Mouse (Mus musculus) forebrain, postnatal 0 days (tissue): ENCODE results near the gene Zfp420. TPM values are rescaled to one million over a fixed set of nuclear protein-coding genes. Genes with fewer than 3 reads are reported as not detected.
"Not testable (repeated sequence)": the region's sequence is repeated elsewhere in the genome, so short reads cannot be mapped to it uniquely, and the experiment has no call there.

Experiments used
- ATAC-seq: fragments of 200-750 bp; cut with Nextera tagmentation; 2 replicates; pipeline ENCODE4 v1.8.0; 2017; ENCODE audit warnings: mild to moderate bottlenecking, moderate library complexity
- DNase-seq: peaks from one replicate; pipeline ENCODE4 v3.0.0-alpha.2; 2015
- H3K27ac ChIP-seq: fragments of 300-500 bp; sonication (generic); 2 replicates; pipeline ENCODE4 v1.5.1; 2014; ENCODE audit warnings: low read depth, mild to moderate bottlenecking, antibody characterized with exemption, low read length, moderate library complexity, mixed read lengths
- H3K27me3 ChIP-seq: fragments of 300-500 bp; sonication (generic); 2 replicates; pipeline ENCODE4 v1.6.1; 2014; ENCODE audit warnings: mild to moderate bottlenecking, low read length, mixed read lengths; ENCODE audit not compliant: insufficient read depth
- H3K36me3 ChIP-seq: fragments of 300-500 bp; sonication (generic); 2 replicates; pipeline ENCODE4 v1.6.1; 2014; ENCODE audit warnings: mild to moderate bottlenecking, moderate library complexity; ENCODE audit not compliant: insufficient read depth
- H3K4me1 ChIP-seq: fragments of 300-500 bp; sonication (generic); 2 replicates; pipeline ENCODE4 v1.6.1; 2014; ENCODE audit warnings: antibody characterized with exemption; ENCODE audit not compliant: insufficient read depth
- H3K4me2 ChIP-seq: fragments of 300-500 bp; sonication (generic); 2 replicates; pipeline ENCODE4 v1.6.1; 2014; ENCODE audit warnings: low read depth, mild to moderate bottlenecking, moderate library complexity
- H3K4me3 ChIP-seq: fragments of 300-500 bp; sonication (generic); 2 replicates; pipeline ENCODE4 v1.5.1; 2014; ENCODE audit warnings: low read depth, low read length, mixed read lengths
- H3K9ac ChIP-seq: fragments of 300-500 bp; sonication (generic); 2 replicates; pipeline ENCODE4 v1.6.1; 2014; ENCODE audit warnings: mild to moderate bottlenecking
- H3K9me3 ChIP-seq: fragments of 300-500 bp; sonication (generic); 2 replicates; pipeline ENCODE4 v1.6.1; 2016; ENCODE audit warnings: low read length
- CTCF ChIP-seq: sonication (generic); IDR thresholded peaks from 2 replicates; pipeline ENCODE4 v1.5.1; 2016; ENCODE audit warnings: antibody characterized with exemption, control low read depth, low read depth
- WGBS: fragments of 180-500 bp; shearing (Covaris S2); extraction: QIAGEN DNeasy Blood & Tissue Kit; methylation state at CpG from one replicate; pipeline ENCODE4 v1.1.7; 2014; 5-methylcytosine and 5-hydroxymethylcytosine counted together
- polyA plus RNA-seq: library from polyadenylated mRNA; unstranded; fragments of >200 nt; fragmentation: Nextera tagmentation; extraction: Ambion mirVana; gene quantifications from 2 replicates; pipeline ENCODE4 v1.2.1, GENCODE M21; 2015
- total RNA-seq: library from RNA; depleted of rRNA; stranded (reverse); fragments of >200 nt; gene quantifications from 2 replicates; pipeline ENCODE4 v1.2.3, GENCODE M21; 2014

Zfp420 gene
- total and polyA plus RNA-seq, 2 experiments from 2014 or later, result 15.5 to 26.9 TPM

- Histone ChIP-seq H3K9me3 (no peaks in the 10 kb centered on the region), H3K4me1 (no peaks in the 10 kb centered on the region), H3K27ac (peak within 1 kb of the TSS; percentile 57), H3K9ac (peak within 1 kb of the TSS; percentile 53), H3K27me3 (no peaks in the 10 kb centered on the region), H3K36me3 (peaks cover 18% of the 10 kb centered on the region; the same call in 1 of the 2 replicates), H3K4me2 (peak within 1 kb of the TSS; percentile 57), H3K4me3 (peak within 1 kb of the TSS; percentile 45)
- ATAC-seq (peak; percentile 99), DNase-seq (peak; percentile 93)
- TF ChIP-seq CTCF, result no peak
- WGBS, result 1% methylated on average over 21 of the region's 21 CpGs
Measured at GRCm38 (mm10) chr7:29853219-29853842, 6.4 kb upstream of the Zfp420 start, which contains the start of gene Zfp940. TSS of gene Zfp940 (minus strand) at chr7:29853669.

GRCm38 (mm10) chr7:29861660-29862059, 1.9 kb downstream of the Zfp420 start:
- peaks cover 7% of the 10 kb centered on the region; the same call in 1 of the 2 replicates for H3K4me1 ChIP-seq
- H3K9ac ChIP-seq, result no peak overlapping the region
- H3K27ac ChIP-seq, result no peak overlapping the region
- ATAC-seq, result no peak
- no peaks in the 10 kb centered on the region for H3K27me3 ChIP-seq
- H3K4me2 ChIP-seq, result no peak overlapping the region
- no peak for DNase-seq
- TF ChIP-seq CTCF, result 0 out of 2 replicates have a peak, but pooled peaks have one; percentile 19
- 91% methylated on average over 7 of the region's 7 CpGs for WGBS
- H3K36me3 ChIP-seq, result no peaks in the 10 kb centered on the region
- no peaks in the 10 kb centered on the region for H3K9me3 ChIP-seq
- H3K4me3 ChIP-seq, result no peak overlapping the region

GRCm38 (mm10) chr7:29874256-29874655, 14.5 kb downstream of the Zfp420 start:
- no peak for ATAC-seq
- Histone ChIP-seq H3K4me3 (no peak overlapping the region), H3K4me1 (no peaks in the 10 kb centered on the region), H3K9ac (no peak overlapping the region), H3K27me3 (no peaks in the 10 kb centered on the region), H3K27ac (no peak overlapping the region), H3K4me2 (no peak overlapping the region), H3K36me3 (peaks cover 32% of the 10 kb centered on the region), H3K9me3 (peaks cover 29% of the 10 kb centered on the region)
- TF ChIP-seq CTCF, result no peak
- no peak for DNase-seq
- 95% methylated on average over 10 of the region's 10 CpGs for WGBS

- WGBS, result 96% methylated on average over 9 of the region's 9 CpGs
- H3K4me3 ChIP-seq, H3K9ac ChIP-seq, H3K4me1 ChIP-seq, ATAC-seq, H3K27me3 ChIP-seq, H3K4me2 ChIP-seq, DNase-seq, H3K27ac ChIP-seq: not testable (repeated sequence)
- Histone ChIP-seq H3K9me3 (peaks cover 22% of the 10 kb centered on the region), H3K36me3 (peaks cover 32% of the 10 kb centered on the region)
Measured at GRCm38 (mm10) chr7:29877561-29877960, 17.8 kb downstream of the Zfp420 start.

GRCm38 (mm10) chr7:29880056-29880455, 20.3 kb downstream of the Zfp420 start:
- H3K4me3 ChIP-seq, result no peak overlapping the region
- H3K27me3 ChIP-seq, result no peaks in the 10 kb centered on the region
- no peak overlapping the region for H3K4me2 ChIP-seq
- H3K36me3 ChIP-seq, result peaks cover 21% of the 10 kb centered on the region
- TF ChIP-seq CTCF, result no peak
- DNase-seq (no peak), ATAC-seq (no peak)
- peaks cover 12% of the 10 kb centered on the region for H3K9me3 ChIP-seq
- 58% methylated on average over 7 of the region's 7 CpGs for WGBS
- H3K4me1 ChIP-seq, result no peaks in the 10 kb centered on the region
- H3K27ac ChIP-seq, result no peak overlapping the region
- no peak overlapping the region for H3K9ac ChIP-seq

- DNase-seq (no peak), ATAC-seq (no peak)
- H3K9me3 ChIP-seq, result 0 out of 2 replicates have a peak, but pooled peaks cover 4% of the 10 kb centered on the region
- H3K27ac ChIP-seq, result no peak overlapping the region
- H3K4me2 ChIP-seq, result no peak overlapping the region
- H3K36me3 ChIP-seq, result peaks cover 12% of the 10 kb centered on the region
- no peak overlapping the region for H3K4me3 ChIP-seq
- no peak overlapping the region for H3K9ac ChIP-seq
- no peaks in the 10 kb centered on the region for H3K4me1 ChIP-seq
- no peaks in the 10 kb centered on the region for H3K27me3 ChIP-seq
- no peak for TF ChIP-seq CTCF
- WGBS, result 89% methylated on average over 7 of the region's 7 CpGs
Measured at GRCm38 (mm10) chr7:29880916-29881315, 21.1 kb downstream of the Zfp420 start.

GRCm38 (mm10) chr7:29890501-29890900, 30.7 kb downstream of the Zfp420 start:
- DNase-seq (no peak), ATAC-seq (no peak)
- Histone ChIP-seq H3K4me3 (no peak overlapping the region), H3K9ac (no peak overlapping the region), H3K4me2 (no peak overlapping the region), H3K36me3 (peaks cover 47% of the 10 kb centered on the region), H3K9me3 (peaks cover 28% of the 10 kb centered on the region), H3K27ac (no peak overlapping the region), H3K4me1 (no peaks in the 10 kb centered on the region), H3K27me3 (no peaks in the 10 kb centered on the region)
- 99% methylated on average over 7 of the region's 7 CpGs for WGBS
- TF ChIP-seq CTCF, result no peak
